In the genomic region with DNA sequence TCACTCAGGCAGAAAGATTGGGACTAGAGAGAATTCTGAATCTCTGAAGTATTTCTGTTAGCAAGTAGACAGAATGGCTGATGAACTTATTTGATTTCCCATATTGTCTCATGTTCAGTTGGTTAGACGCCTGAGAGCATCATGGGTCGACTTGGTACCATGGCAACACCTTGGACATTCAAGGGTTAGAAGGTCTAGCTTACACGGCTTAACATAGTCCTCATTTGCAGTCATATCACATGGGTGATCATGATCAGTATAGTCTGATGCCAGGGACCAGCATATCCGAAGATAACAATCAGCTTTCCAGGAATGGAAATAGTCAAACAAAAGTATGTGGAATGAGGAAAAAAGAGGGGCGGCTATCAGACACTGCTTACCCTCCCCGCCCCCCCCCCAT, we compare ENCODE assay signal across 24 mouse cellular contexts.
"Had no signal": no experiment of that assay in that cellular context is flagged by ENCODE, and none has a peak within 500 bp of the region (broad histone marks: within the 10 kb centered on the region; RNA-seq: fewer than 3 reads in every experiment).

No protein-coding gene starts in this region.

- H3K4me2 ChIP-seq: heart, embryonic 11.5 days; heart, embryonic 13.5 days; heart, embryonic 15.5 days; hindbrain, embryonic 14.5 days; limb, embryonic 12.5 days; liver, embryonic 11.5 days; liver, embryonic 13.5 days had no signal

- H3K27ac ChIP-seq: heart, adult 2 months; heart, embryonic 13.5 days; heart, embryonic 15.5 days; hindbrain, embryonic 14.5 days; layer of hippocampus, adult 2 months; left cerebral cortex, adult 2 months; limb, embryonic 10.5 days; limb, embryonic 12.5 days; liver, embryonic 13.5 days had no signal

- H3K4me3 ChIP-seq: heart, adult 2 months; heart, embryonic 13.5 days; heart, embryonic 15.5 days; layer of hippocampus, adult 2 months; left cerebral cortex, adult 2 months; limb, embryonic 10.5 days; limb, embryonic 12.5 days; liver, embryonic 13.5 days had no signal

- ATAC-seq: hindbrain, embryonic 16.5 days; intestine, embryonic 16.5 days had no signal

- H3K4me1 ChIP-seq: heart, embryonic 13.5 days; heart, embryonic 15.5 days; limb, embryonic 10.5 days; limb, embryonic 12.5 days; liver, embryonic 13.5 days had no signal

- H3K27me3 ChIP-seq: heart, embryonic 13.5 days; heart, embryonic 15.5 days; limb, embryonic 12.5 days; liver, embryonic 13.5 days had no signal

- H3K9me3 ChIP-seq: heart, embryonic 13.5 days; heart, embryonic 15.5 days; limb, embryonic 10.5 days; limb, embryonic 12.5 days; liver, embryonic 13.5 days had no signal

- H3K9ac ChIP-seq: heart, embryonic 13.5 days; heart, embryonic 15.5 days; hindbrain, embryonic 14.5 days; limb, embryonic 12.5 days; liver, embryonic 13.5 days had no signal

- H3K36me3 ChIP-seq: heart, embryonic 13.5 days; heart, embryonic 15.5 days; limb, embryonic 10.5 days; limb, embryonic 12.5 days; liver, embryonic 13.5 days had no signal

- DNase-seq: gastrocnemius, postnatal 14 days; gastrocnemius, postnatal 36 days; heart, adult 11 months; heart, adult 2 months; heart, postnatal 14 days; heart, postnatal 36 days; kidney, adult 11 months; kidney, adult 2 months; kidney, postnatal 10 days; kidney, postnatal 25 days; kidney, postnatal 4 days; liver; liver, embryonic 13.5 days had no signal
